Mouse (Mus musculus) hindbrain, embryonic 16.5 days (tissue): Measurements from ENCODE around the gene Brpf3. TPM values are rescaled to one million over a fixed set of nuclear protein-coding genes. Genes with fewer than 3 reads are reported as not detected.

Experiments used
- ATAC-seq: fragments of 200-750 bp; cut with Nextera tagmentation; 2 replicates; pipeline ENCODE4 v1.8.0; 2017; ENCODE audit warnings: moderate TSS enrichment, moderate library complexity
- H3K27ac ChIP-seq: fragments of 300-500 bp; sonication (generic); 2 replicates; pipeline ENCODE4 v1.5.1; 2014; ENCODE audit warnings: low read depth, mild to moderate bottlenecking, control low read depth, low read length, moderate library complexity
- H3K27me3 ChIP-seq: fragments of 300-500 bp; sonication (generic); replicated peaks from 2 replicates; pipeline ENCODE4 v1.6.1; 2014; ENCODE audit warnings: low read length; ENCODE audit not compliant: control insufficient read depth, insufficient read depth
- H3K36me3 ChIP-seq: fragments of 300-500 bp; sonication (generic); 2 replicates; pipeline ENCODE4 v1.6.1; 2014; ENCODE audit warnings: mild to moderate bottlenecking, low read length, moderate library complexity, mixed read lengths; ENCODE audit not compliant: control insufficient read depth, insufficient read depth
- H3K4me1 ChIP-seq: fragments of 300-500 bp; sonication (generic); 2 replicates; pipeline ENCODE4 v1.6.1; 2014; ENCODE audit warnings: low read depth, low read length; ENCODE audit not compliant: control insufficient read depth, insufficient read depth
- H3K4me2 ChIP-seq: fragments of 300-500 bp; sonication (generic); 2 replicates; pipeline ENCODE4 v1.6.1; 2014; ENCODE audit warnings: mild to moderate bottlenecking, low read length, control low read depth, moderate library complexity
- H3K4me3 ChIP-seq: fragments of 300-500 bp; sonication (generic); 2 replicates; pipeline ENCODE4 v1.5.1; 2014; ENCODE audit warnings: mild to moderate bottlenecking, low read length, control low read depth, moderate library complexity
- H3K9ac ChIP-seq: fragments of 300-500 bp; sonication (generic); 2 replicates; pipeline ENCODE4 v1.6.1; 2014; ENCODE audit warnings: low read depth, mild to moderate bottlenecking, control low read depth, low read length, moderate library complexity
- H3K9me3 ChIP-seq: fragments of 300-500 bp; sonication (generic); 2 replicates; pipeline ENCODE4 v1.6.1; 2014; ENCODE audit warnings: mild to moderate bottlenecking, low read length, moderate library complexity; ENCODE audit not compliant: control insufficient read depth
- WGBS: fragments of 180-500 bp; shearing (Covaris S2); extraction: QIAGEN DNeasy Blood & Tissue Kit; methylation state at CpG from one replicate; pipeline ENCODE4 v1.1.7; 2014; 5-methylcytosine and 5-hydroxymethylcytosine counted together
- polyA plus RNA-seq: library from polyadenylated mRNA; unstranded; fragments of >200 nt; fragmentation: Nextera tagmentation; extraction: Ambion mirVana; gene quantifications from 2 replicates; pipeline ENCODE4 v1.2.1, GENCODE M21; 2015

Gene Brpf3
- polyA plus RNA-seq, 1 experiment from 2014 or later: 7.0 TPM

- Histone ChIP-seq H3K4me2 (no peak within 1 kb of the TSS), H3K36me3 (no peaks in the 10 kb centered on the region), H3K27ac (no peak within 1 kb of the TSS), H3K4me1 (no peaks in the 10 kb centered on the region), H3K4me3 (no peak within 1 kb of the TSS), H3K9me3 (peaks cover 10% of the 10 kb centered on the region), H3K9ac (no peak within 1 kb of the TSS), H3K27me3 (no peaks in the 10 kb centered on the region)
- ATAC-seq: no peak
- WGBS: 31% methylated on average over 12 of the region's 12 CpGs
Measured at GRCm38 (mm10) chr17:28858205-28858604, 57.3 kb downstream of the Brpf3 start, which contains the start of gene Pnpla1. Gene Pnpla1, plus strand, starts transcription at chr17:28858411.

DNA sequence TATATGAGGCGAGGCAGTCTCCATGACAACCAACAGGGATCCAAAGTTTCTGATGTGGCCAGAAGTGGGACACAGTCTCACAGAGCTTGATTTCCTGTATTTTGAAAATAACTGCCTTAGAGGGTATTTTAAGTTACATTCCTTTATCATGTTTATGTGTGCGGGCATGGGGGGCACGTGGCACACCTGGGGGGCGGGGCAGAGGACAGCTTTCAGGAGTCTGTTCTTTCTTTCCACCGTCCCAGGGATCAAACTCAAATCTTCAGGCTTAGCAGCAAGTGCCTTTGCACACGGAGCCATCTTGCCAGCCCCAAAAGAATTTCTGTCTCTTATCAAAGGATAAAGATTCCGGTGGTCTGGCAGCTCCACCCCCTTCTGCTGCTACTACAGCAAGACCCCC lies 63.0 kb downstream of the Brpf3 start:
- Histone ChIP-seq H3K9me3 (no peaks in the 10 kb centered on the region), H3K4me2 (no peak overlapping the region), H3K4me3 (no peak overlapping the region), H3K9ac (no peak overlapping the region), H3K4me1 (no peaks in the 10 kb centered on the region), H3K36me3 (no peaks in the 10 kb centered on the region), H3K27me3 (no peaks in the 10 kb centered on the region), H3K27ac (no peak overlapping the region)
- 80% methylated on average over 7 of the region's 7 CpGs for WGBS
- ATAC-seq: no peak

GRCm38 (mm10) chr17:28864464-28864863 lies 63.6 kb downstream of the Brpf3 start:
- no peaks in the 10 kb centered on the region; the same call in 1 of the 2 replicates for H3K4me1 ChIP-seq
- no peak overlapping the region for H3K4me3 ChIP-seq
- H3K9me3 ChIP-seq: no peaks in the 10 kb centered on the region
- H3K36me3 ChIP-seq: no peaks in the 10 kb centered on the region
- H3K27me3 ChIP-seq: no peaks in the 10 kb centered on the region
- H3K4me2 ChIP-seq: no peak overlapping the region
- WGBS: 84% methylated on average over 6 of the region's 6 CpGs
- no peak overlapping the region for H3K9ac ChIP-seq
- H3K27ac ChIP-seq: no peak overlapping the region
- no peak for ATAC-seq

GRCm38 (mm10) chr17:28866921-28867320 lies 66.0 kb downstream of the Brpf3 start:
- H3K36me3 ChIP-seq: no peaks in the 10 kb centered on the region
- peaks cover 3% of the 10 kb centered on the region; the same call in 1 of the 2 replicates for H3K4me1 ChIP-seq
- no peak overlapping the region for H3K27ac ChIP-seq
- no peak overlapping the region for H3K4me2 ChIP-seq
- no peaks in the 10 kb centered on the region for H3K9me3 ChIP-seq
- no peak for ATAC-seq
- no peak overlapping the region for H3K4me3 ChIP-seq
- H3K9ac ChIP-seq: no peak overlapping the region
- H3K27me3 ChIP-seq: no peaks in the 10 kb centered on the region

DNA sequence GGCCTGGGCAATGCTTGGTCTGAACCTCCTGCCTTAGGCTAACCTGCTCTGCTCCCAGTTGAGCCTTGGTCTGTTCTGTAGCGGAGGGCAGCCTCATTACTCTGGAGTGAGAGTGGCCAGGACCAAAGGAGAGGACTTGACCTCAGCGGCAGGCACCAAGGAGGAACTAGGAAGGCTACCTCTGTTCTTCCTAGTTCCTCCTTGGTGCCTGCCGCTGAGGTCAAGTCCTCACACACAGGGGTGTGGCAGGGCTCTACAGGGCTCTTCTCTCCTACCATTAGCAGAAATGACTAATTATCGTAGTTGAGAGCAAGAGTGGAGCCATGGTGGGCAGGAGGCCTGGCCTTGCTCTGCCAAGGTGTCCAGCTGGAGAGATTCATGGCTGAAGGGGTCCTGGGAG lies 66.5 kb downstream of the Brpf3 start:
- H3K4me2 ChIP-seq: no peak overlapping the region
- H3K36me3 ChIP-seq: no peaks in the 10 kb centered on the region
- no peaks in the 10 kb centered on the region for H3K9me3 ChIP-seq
- no peak for ATAC-seq
- H3K4me1 ChIP-seq: peaks cover 3% of the 10 kb centered on the region; the same call in 1 of the 2 replicates
- 98% methylated on average over 4 of the region's 4 CpGs for WGBS
- H3K4me3 ChIP-seq: no peak overlapping the region
- H3K27ac ChIP-seq: no peak overlapping the region
- H3K9ac ChIP-seq: no peak overlapping the region
- no peaks in the 10 kb centered on the region for H3K27me3 ChIP-seq

DNA sequence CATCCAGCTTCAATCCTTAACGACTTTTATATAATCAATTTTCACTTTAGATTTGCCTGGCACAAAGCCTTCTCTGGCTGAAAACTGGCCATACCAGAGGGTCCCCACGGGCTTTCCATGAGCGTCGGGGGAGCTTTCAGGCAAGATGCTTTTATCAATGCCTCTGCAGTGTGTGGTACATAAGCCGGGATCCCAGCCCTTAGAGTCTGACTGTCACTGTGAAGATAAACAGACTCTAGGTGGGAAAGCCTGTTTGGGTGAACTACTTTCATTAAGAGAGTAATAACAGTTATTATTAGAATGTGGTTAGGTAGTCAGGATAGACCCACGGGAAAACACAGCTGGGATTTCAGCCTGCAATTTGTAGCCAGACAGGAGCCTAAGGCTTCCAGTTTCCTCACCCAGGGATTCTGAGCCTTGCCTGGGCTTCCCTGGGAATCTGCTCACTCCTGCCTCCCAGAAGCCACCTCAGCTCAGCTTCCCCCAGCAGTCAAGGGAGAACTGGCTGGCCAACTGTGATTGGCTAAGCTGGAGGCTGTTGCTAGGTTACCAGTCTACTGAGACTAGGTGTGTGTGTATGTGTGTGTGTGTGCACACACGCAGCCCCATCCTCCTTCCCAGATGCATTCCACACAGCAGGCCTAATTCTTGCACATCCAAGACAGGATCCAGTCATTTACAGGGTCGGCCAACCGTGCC lies 68.7 kb downstream of the Brpf3 start:
- Histone ChIP-seq H3K4me1 (peaks cover 3% of the 10 kb centered on the region; the same call in 1 of the 2 replicates), H3K4me3 (no peak overlapping the region), H3K4me2 (no peak overlapping the region), H3K36me3 (no peaks in the 10 kb centered on the region), H3K9me3 (no peaks in the 10 kb centered on the region), H3K27me3 (no peaks in the 10 kb centered on the region), H3K9ac (peak overlapping the region; percentile 13; the same call in 1 of the 2 replicates), H3K27ac (peak overlapping the region; percentile 79)
- peak; percentile 96 for ATAC-seq
- 51% methylated on average over 9 of the region's 9 CpGs for WGBS

DNA sequence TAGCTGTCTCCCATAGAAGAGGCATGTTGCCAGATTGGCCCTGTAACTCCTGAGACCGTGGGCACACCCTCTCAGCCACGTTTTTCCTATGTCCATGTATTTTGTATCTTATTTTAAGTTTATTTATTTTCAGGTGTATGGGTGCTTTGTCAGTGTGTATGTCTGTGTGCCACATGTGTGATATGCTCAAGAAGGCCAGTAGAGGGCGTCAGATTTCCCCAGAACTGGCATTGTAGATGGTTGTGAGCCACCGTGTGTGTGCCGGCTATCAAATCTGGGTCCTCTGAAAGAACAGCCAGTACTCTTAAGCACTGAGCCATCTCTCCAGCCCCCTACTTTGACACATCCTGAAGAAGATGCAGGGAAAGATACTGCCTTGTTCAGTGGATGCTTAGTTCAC lies 69.5 kb downstream of the Brpf3 start:
- 68% methylated on average over 5 of the region's 5 CpGs for WGBS
- no peak overlapping the region for H3K4me3 ChIP-seq
- ATAC-seq: no peak

DNA sequence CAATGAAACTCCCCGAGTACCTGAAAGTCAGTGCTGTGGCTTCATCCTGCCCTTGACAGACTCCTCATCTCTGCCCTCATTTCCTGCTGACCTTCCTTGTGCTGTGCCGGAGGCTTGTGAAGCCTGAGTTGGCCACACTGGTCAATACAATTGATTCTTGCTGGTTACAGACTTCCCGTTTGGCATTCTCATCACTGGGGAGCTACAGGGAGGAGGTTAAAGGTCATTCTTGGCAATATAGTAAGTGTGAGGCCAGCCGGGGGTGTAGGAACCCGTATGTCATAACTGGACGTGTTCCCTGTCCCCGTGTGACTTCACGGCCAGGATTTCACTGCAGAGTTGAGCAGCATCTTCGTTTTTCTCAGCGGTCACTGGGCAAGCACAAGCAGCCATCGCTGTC lies 70.9 kb downstream of the Brpf3 start:
- ATAC-seq: no peak
- no peak overlapping the region for H3K9ac ChIP-seq
- WGBS: 78% methylated on average over 11 of the region's 11 CpGs
- H3K9me3 ChIP-seq: no peaks in the 10 kb centered on the region
- H3K4me2 ChIP-seq: no peak overlapping the region
- no peaks in the 10 kb centered on the region for H3K36me3 ChIP-seq
- H3K27me3 ChIP-seq: no peaks in the 10 kb centered on the region
- no peak overlapping the region for H3K4me3 ChIP-seq
- peaks cover 6% of the 10 kb centered on the region; the same call in 1 of the 2 replicates for H3K4me1 ChIP-seq
- H3K27ac ChIP-seq: no peak overlapping the region

More for the DNA sequence above, 69.5 kb downstream of the Brpf3 start:
- Histone ChIP-seq H3K36me3 (no peaks in the 10 kb centered on the region), H3K9ac (no peak overlapping the region), H3K9me3 (no peaks in the 10 kb centered on the region), H3K27ac (peak overlapping the region; percentile 79), H3K4me2 (no peak overlapping the region), H3K27me3 (no peaks in the 10 kb centered on the region), H3K4me1 (peaks cover 4% of the 10 kb centered on the region; the same call in 1 of the 2 replicates)

- no peak overlapping the region for H3K9ac ChIP-seq
- no peaks in the 10 kb centered on the region for H3K36me3 ChIP-seq
- H3K4me1 ChIP-seq: peaks cover 8% of the 10 kb centered on the region; the same call in 1 of the 2 replicates
- WGBS: 87% methylated on average over 7 of the region's 7 CpGs
- no peak overlapping the region for H3K4me3 ChIP-seq
- no peaks in the 10 kb centered on the region for H3K9me3 ChIP-seq
- H3K27ac ChIP-seq: no peak overlapping the region
- no peak overlapping the region for H3K4me2 ChIP-seq
- no peak for ATAC-seq
- H3K27me3 ChIP-seq: no peaks in the 10 kb centered on the region
Measured at GRCm38 (mm10) chr17:28872322-28872721, 71.4 kb downstream of the Brpf3 start.
